Mouse (Mus musculus) stomach, embryonic 15.5 days (tissue): Measurements from ENCODE around the gene 1700030J22Rik. TPM values are rescaled to one million over a fixed set of nuclear protein-coding genes. Genes with fewer than 3 reads are reported as not detected.

Source experiments
- ATAC-seq: fragments of 200-750 bp; cut with Nextera tagmentation; 2 replicates; pipeline ENCODE4 v1.8.0; 2017; ENCODE audit warnings: low read depth, moderate number of reproducible peaks, moderate TSS enrichment; ENCODE audit not compliant: insufficient read depth, low FRiP score
- H3K27ac ChIP-seq: fragments of 300-500 bp; sonication (generic); 2 replicates; pipeline ENCODE4 v1.5.1; 2015; ENCODE audit warnings: mild to moderate bottlenecking, inconsistent platforms
- H3K27me3 ChIP-seq: fragments of 300-500 bp; sonication (generic); replicated peaks from 2 replicates; pipeline ENCODE4 v1.6.1; 2015; ENCODE audit warnings: inconsistent platforms
- H3K36me3 ChIP-seq: fragments of 300-500 bp; sonication (generic); 2 replicates; pipeline ENCODE4 v1.6.1; 2015; ENCODE audit warnings: inconsistent platforms
- H3K4me1 ChIP-seq: fragments of 300-500 bp; sonication (generic); 2 replicates; pipeline ENCODE4 v1.6.1; 2015; ENCODE audit warnings: inconsistent platforms
- H3K4me2 ChIP-seq: fragments of 300-500 bp; sonication (generic); 2 replicates; pipeline ENCODE4 v1.6.1; 2015; ENCODE audit warnings: mild to moderate bottlenecking, inconsistent platforms
- H3K4me3 ChIP-seq: fragments of 300-500 bp; sonication (generic); replicated peaks from 2 replicates; pipeline ENCODE4 v1.5.1; 2015; ENCODE audit warnings: inconsistent platforms
- H3K9ac ChIP-seq: fragments of 300-500 bp; sonication (generic); 2 replicates; pipeline ENCODE4 v1.6.1; 2015; ENCODE audit warnings: inconsistent platforms
- H3K9me3 ChIP-seq: fragments of 300-500 bp; sonication (generic); 2 replicates; pipeline ENCODE4 v1.6.1; 2016; ENCODE audit warnings: inconsistent platforms
- WGBS: fragments of 180-500 bp; shearing (Covaris S2); methylation state at CpG from one replicate; pipeline ENCODE4 v1.1.7; 2015; 5-methylcytosine and 5-hydroxymethylcytosine counted together
- polyA plus RNA-seq: library from polyadenylated mRNA; unstranded; fragments of >200 nt; fragmentation: Nextera tagmentation; extraction: Ambion mirVana; gene quantifications from 2 replicates; pipeline ENCODE4 v1.2.1, GENCODE M21; 2015

Gene 1700030J22Rik
- polyA plus RNA-seq, 1 experiment from 2014 or later = 1.7 TPM

DNA sequence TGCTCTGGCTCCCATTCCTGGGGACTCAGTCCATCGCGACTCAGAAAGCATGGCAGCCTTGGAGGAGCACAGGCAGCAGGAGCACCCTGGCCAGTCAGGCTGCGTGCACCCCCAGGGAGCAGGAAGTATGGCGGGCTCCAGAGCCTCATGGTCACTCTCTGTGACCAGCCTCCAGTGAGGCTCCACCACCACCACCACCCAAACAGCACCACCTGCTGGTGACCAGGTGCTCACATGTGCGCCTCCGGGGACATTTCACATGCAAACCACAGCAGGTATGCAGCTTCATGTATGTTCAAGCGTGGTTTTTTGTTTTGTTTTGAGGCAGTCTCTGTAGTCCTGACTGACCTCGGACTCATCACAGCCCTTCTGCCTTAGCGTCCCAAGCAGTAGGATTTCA, 50.9 kb downstream of the 1700030J22Rik start:
- Histone ChIP-seq H3K4me3 (no peak overlapping the region), H3K4me2 (no peak overlapping the region), H3K36me3 (peaks cover 11% of the 10 kb centered on the region), H3K27ac (no peak overlapping the region), H3K9ac (no peak overlapping the region), H3K9me3 (no peaks in the 10 kb centered on the region), H3K27me3 (no peaks in the 10 kb centered on the region), H3K4me1 (no peaks in the 10 kb centered on the region)
- 77% methylated on average over 9 of the region's 9 CpGs for WGBS
- ATAC-seq = no peak

DNA sequence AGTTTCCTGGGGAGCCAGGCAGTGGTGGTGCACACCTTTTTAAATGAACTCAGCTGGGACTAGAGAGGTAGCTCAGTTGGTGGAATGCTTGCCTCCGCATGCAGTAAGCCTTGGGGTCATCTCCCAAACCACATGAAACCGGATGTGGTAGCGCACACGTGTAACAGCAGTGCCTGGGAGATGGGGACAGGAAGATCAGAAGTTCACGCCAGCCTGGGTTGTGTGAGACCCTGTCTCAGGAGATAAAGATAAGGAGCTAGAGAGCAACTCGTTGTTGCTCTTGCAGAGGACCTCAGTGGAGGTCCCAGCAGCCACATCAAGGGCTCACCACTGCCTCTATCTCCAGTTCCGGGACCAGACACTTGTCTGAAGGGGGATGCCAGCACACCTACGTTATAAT, 55.2 kb downstream of the 1700030J22Rik start:
- Histone ChIP-seq H3K27ac (no peak overlapping the region), H3K27me3 (no peaks in the 10 kb centered on the region), H3K4me2 (no peak overlapping the region), H3K9me3 (no peaks in the 10 kb centered on the region), H3K36me3 (peaks cover 4% of the 10 kb centered on the region), H3K4me1 (peaks cover 11% of the 10 kb centered on the region), H3K4me3 (no peak overlapping the region), H3K9ac (no peak overlapping the region)
- 88% methylated on average over 8 of the region's 8 CpGs for WGBS
- ATAC-seq = no peak

DNA sequence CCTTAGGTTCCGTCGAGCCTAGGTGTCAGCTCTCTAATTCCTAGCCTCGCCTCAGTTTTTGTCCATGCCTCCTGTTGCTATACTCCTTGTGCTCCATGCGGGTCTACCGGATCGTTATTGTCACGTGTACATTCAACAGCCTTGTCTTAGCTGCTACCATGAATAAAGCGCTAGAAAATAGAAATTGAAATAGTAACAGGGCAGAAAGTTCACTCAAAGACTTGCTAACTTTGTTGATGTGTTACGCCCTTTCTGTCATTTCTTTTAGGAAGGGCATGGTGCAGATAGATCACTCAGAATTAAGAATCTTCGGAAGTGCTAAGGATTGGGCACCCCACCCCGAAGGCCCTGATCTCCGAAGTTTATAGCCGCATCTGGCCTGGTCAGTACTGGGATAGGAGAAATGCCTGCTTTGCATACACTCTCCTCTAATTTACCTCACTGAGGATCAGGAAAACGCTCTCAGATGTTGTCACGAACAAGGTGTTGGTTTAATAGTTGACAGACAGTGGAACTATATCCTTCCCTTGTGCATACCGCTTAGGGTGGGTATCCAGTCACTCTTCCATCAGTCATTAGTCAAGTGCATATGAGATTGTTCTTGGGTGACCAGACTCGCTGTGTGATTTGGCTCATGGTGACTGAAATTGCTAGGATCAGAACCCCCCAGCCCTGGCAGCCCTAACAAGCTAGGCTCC, 56.5 kb downstream of the 1700030J22Rik start:
- H3K9ac ChIP-seq = peak overlapping the region; percentile 74
- H3K4me2 ChIP-seq = peak overlapping the region; percentile 72
- peak overlapping the region; percentile 97 for H3K4me3 ChIP-seq
- H3K4me1 ChIP-seq = peaks cover 11% of the 10 kb centered on the region
- H3K27ac ChIP-seq = peak overlapping the region; percentile 87; the same call in 1 of the 2 replicates
- no peaks in the 10 kb centered on the region for H3K9me3 ChIP-seq
- no peak for ATAC-seq
- 29% methylated on average over 17 of the region's 17 CpGs for WGBS
- no peaks in the 10 kb centered on the region for H3K27me3 ChIP-seq
- H3K36me3 ChIP-seq = peaks cover 4% of the 10 kb centered on the region; the same call in 1 of the 2 replicates

DNA sequence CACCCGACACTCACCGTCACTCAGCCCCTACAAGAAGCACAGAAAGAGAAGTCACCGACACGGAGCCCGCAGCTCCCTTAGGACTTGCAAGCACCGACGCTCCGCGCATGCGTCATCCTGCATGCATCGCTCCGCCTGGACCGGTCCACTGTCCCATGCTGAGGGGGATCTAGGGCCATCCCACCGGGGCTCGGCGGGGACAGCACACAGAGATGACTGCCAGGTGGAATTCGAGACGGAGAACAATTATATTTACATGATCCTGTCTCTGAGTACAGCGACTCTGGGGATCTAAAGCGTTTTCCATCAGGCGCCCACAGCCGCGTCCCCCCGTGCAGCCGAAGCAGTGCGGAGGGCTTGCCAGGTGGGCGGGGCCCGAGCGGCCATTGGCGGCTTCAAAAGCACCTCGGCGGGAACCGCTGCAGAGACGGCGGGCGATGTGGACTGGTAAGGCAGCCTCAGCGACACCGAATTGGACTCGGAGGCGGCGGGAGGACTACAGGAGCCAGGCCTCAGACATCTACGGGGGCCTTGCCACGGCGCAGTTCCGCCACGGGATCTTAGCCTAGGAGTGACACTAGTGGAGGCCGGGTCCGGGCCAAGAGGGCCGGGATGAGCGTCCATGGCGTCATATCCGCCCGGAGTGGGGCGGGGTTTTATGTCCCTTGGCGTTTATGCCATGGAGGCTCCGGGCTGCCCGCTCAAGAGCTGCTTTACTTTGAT, 57.3 kb downstream of the 1700030J22Rik start, which contains the start of the genes Cmc2 and Cenpn:
TSS of gene Cmc2 (minus strand) at position 119 of the 723 bp plus-strand sequence.
TSS of gene Cenpn (plus strand) at position 394 of the 723 bp plus-strand sequence.
- H3K4me3 ChIP-seq = peak within 1 kb of the TSS; percentile 97

DNA sequence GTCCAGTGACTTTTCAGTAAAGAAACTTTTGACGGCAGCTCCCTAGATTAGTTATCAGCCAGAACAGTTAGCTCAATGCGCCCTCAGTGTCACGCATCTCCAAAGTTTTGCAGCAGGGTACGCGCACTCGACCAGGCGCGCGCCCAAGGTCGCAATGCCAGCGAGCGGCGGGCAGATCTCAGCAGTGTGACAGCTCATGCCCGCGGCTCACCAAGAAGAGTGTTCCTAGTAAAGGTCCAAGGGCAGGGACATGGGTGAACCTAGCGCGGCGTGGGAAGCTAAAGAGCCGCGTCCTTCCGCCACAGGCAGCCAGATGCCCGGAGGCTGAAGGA, 57.8 kb downstream of the 1700030J22Rik start:
- peak overlapping the region; percentile 97 for H3K4me3 ChIP-seq
- H3K36me3 ChIP-seq = peaks cover 1% of the 10 kb centered on the region; the same call in 1 of the 2 replicates
- H3K9ac ChIP-seq = peak overlapping the region; percentile 74
- WGBS = under 1% methylated on average over 22 of the region's 22 CpGs
- H3K9me3 ChIP-seq = no peaks in the 10 kb centered on the region
- H3K27me3 ChIP-seq = no peaks in the 10 kb centered on the region
- peak overlapping the region; percentile 87 for H3K27ac ChIP-seq
- peaks cover 11% of the 10 kb centered on the region for H3K4me1 ChIP-seq
- H3K4me2 ChIP-seq = peak overlapping the region; percentile 72
- ATAC-seq = peak; percentile 59

More for the DNA sequence above, 57.3 kb downstream of the 1700030J22Rik start, which contains the start of the genes Cmc2 and Cenpn:
- Histone ChIP-seq H3K27me3 (no peaks in the 10 kb centered on the region), H3K9me3 (no peaks in the 10 kb centered on the region), H3K4me1 (peaks cover 11% of the 10 kb centered on the region), H3K27ac (peak within 1 kb of the TSS; percentile 87), H3K9ac (peak within 1 kb of the TSS; percentile 74), H3K36me3 (peaks cover 4% of the 10 kb centered on the region; the same call in 1 of the 2 replicates), H3K4me2 (peak within 1 kb of the TSS; percentile 72)
- WGBS = under 1% methylated on average over 57 of the region's 57 CpGs
- ATAC-seq = peak; percentile 95

Other genes with a start within 250 kb of the 1700030J22Rik start
- 5.2 and 6.3 TPM in 2 replicates for gene Cdyl2, start 246.0 kb downstream of the 1700030J22Rik start, polyA plus RNA-seq
- gene Cmc2, start 57.5 kb downstream of the 1700030J22Rik start, polyA plus RNA-seq = 74.4 and 75.8 TPM in 2 replicates
- 30.7 and 33.0 TPM in 2 replicates for gene Cenpn, start 57.2 kb downstream of the 1700030J22Rik start, polyA plus RNA-seq
- gene Atmin, start 35.6 kb downstream of the 1700030J22Rik start, polyA plus RNA-seq = 8.9 and 10.0 TPM in 2 replicates
- 138 and 143 TPM in 2 replicates for gene Gcsh, start 14.6 kb upstream of the 1700030J22Rik start, polyA plus RNA-seq
- gene Pkd1l2, start 103.5 kb upstream of the 1700030J22Rik start, polyA plus RNA-seq = 0.10 and 0.18 TPM in 2 replicates
- gene Bco1, start 116.9 kb upstream of the 1700030J22Rik start, polyA plus RNA-seq = 1.1 and 1.2 TPM in 2 replicates
- gene Gan, start 179.2 kb upstream of the 1700030J22Rik start, polyA plus RNA-seq = 2.3 and 2.8 TPM in 2 replicates